Mouse (Mus musculus) frontal cortex, postnatal 36 days (tissue): ENCODE measurements around the gene Gna15.
A peak's percentile ranks its signal among the peaks of the same experiment; 100 is the strongest.

ENCODE experiments used
- DNase-seq, 2 experiments: peaks; one replicate each; pipeline ENCODE4 v3.0.0; 2022; ENCODE audit warnings: low spot score in 2 of 2

Gene Gna15

DNA sequence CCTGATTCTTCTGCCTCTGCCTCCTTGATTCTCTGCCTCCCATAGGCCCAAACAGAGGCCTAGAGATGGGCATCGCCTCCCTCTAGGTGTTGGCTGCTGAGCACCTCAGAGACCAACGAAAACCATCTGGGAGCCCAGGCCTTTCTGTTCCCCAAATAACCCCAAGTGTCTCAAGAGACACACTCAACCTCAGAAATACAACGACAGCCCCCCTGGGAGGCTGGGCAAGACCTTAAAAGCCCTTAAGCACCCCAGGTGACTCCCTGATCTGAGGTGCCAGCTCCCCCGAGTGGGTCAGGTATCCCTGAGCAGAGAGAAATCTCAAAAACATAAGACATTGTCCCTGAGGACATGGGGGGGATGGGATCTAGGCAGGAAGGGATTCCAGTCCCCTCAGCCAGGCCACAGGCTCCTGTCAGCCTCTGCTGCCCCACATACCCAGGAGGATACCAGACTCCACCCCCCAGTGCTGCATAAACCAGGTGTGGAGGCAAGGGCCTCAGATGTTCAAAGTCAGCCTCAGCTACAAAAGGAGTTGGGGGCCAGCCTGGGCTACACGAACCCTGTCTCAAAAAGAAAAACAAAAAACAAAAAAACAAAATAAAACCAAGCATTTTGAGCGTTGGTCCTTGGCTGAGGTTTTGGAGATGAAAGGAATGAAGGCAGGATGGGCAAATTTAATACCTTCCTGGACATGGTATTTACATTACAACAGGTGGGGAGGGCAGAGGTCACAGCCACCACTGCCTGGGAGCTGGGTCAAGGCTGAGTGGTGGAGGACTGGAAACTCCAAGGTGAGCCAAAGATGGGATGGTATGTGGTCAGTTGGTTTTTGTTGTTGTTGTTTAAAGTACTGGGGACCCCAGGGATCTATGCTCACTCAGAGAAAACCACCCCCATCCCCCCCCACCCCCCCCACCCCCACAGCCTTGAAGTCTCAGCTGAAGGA is 30.1 kb upstream of the Gna15 start:
- no peak for DNase-seq

DNA sequence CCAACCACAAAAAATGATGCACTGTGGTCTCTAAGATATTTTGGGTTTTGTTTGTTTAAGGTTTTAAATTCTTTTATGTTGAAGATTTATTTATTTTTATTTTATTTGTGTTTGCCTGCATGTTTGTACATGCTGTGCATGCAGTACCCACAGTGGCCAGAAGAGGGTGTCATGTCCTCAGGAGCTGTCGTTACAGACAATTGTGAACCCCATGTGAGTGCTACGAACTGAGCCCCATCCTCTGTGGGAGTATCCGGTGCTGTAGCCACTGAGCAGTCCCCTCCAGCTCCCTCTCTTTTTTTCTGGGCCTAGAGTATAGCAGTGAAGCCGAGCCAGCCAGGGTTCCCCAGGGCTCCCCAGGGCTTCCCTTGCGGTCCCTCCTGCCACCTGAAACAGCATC is 29.2 kb upstream of the Gna15 start:
- DNase-seq, result no peak

DNA sequence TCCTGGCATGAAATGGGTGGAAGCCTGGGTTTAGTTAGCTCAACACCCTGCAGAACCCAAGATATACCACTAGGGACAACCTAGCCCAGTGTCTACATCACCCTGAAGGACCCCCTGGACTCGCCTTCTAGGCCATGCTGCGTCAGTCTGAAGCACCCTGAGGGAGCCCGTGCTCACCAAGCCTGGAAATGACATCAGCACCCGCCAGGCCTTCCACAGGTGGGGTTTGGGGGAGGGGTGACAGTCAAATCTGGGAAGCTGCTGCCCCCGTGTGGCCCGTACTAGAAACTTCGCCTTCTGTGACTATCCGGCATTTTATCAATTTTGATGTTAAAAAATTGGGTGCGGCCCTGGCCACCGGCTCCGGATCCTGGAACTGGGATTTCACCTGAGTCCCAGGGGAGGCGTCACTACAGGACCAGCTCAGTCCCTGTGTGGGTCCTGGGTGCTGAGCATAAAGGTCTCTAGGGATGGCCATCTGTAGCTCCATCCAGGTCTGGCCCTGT is 27.6 kb upstream of the Gna15 start:
- DNase-seq, result peak; percentile 74 to 83

DNA sequence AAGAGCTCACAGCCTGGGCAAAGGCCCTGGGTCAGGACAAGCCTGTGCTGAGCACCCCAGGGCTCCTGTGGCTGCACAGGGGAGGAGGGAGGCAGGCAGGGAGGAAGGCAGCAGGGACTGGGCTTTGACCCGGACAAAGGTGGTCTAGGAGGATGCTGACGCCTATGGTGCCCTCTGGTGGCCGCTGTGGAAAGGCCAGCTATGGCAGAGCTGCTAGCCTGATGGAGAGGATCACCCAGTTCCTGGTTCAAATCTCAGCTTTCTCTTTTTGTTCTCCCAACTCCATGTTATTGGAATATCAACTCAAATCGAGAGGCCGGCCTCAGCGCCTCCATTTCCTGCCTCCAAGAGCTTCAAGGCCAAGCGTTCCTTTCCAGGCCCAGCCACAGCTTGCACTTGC is 26.2 kb upstream of the Gna15 start:
- no peak for DNase-seq

DNA sequence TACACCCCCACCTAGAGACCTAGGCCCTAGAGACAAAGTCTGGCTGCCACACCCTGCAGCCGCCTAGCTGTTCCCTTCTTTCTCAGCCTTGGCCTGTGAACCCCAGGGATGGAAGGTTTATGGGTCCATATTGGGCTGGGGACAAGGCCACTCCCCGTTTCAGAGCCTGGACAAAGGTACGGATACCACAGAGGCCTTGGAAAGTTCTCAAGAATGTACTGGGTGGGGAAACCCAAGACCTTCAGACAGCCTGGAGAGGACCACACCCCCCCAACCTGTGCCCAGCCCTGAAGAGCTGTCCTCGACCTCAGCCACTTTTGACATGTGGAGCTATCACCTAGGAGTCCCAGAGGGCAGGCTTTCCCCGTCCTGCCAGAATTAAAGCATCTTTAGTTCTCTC is 24.9 kb upstream of the Gna15 start:
- DNase-seq, result no peak

DNA sequence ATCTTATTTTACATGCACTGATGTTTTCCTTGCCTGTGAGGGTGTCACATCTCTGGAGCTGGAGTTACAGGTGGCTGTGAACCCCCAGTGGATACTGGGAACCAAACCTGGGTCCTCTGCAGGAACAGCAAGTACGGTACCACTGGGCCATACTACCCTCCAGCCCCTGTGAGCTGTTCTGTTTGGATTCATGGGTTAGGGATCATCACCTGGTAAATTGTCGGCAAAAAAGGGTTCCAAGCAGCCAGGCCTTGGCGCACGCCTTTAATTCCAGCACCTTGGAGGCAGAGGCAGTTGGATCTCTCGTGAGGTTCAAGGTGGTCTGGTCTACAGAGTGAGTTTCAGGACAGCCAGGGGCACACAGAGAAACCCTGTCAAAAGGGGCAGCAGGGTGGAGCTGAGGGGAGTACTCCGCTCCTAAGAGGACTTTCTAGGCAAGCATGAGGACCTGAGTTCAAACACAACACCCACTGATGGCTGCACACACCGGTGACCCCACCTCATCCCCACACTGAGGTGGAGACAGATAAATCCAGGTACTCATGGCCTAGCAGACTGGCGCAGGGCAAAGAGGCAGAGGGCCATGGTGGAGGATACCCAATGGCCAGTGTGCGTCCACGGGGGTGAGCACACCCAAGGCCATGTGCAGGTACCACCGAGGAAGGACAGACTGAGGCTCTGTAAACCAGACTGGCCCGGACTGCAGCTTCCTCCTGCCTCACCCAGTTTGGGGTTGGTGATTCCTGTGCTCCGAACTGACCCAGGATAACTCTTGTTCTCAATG is 23.0 kb upstream of the Gna15 start:
- DNase-seq, result no peak

DNA sequence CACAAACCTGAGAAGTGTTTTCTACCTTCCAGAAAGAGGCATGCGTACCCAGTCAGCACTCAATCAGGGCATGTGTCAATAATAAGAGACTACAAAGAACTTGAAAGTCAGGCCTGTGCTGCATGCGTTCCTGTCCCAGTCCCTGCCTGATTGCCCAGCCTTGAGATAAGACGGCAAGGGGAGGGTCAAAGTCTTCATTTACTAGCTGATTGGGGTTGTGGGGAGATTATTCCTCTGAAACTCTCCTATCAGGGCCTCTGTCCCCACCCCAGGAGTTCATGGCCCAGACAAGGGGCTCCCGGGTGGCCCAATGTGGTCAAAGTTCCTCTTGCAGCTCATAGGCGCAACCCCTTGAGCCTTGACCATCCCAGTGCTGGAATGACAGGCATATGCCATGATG is 22.3 kb upstream of the Gna15 start:
- DNase-seq, result no peak

DNA sequence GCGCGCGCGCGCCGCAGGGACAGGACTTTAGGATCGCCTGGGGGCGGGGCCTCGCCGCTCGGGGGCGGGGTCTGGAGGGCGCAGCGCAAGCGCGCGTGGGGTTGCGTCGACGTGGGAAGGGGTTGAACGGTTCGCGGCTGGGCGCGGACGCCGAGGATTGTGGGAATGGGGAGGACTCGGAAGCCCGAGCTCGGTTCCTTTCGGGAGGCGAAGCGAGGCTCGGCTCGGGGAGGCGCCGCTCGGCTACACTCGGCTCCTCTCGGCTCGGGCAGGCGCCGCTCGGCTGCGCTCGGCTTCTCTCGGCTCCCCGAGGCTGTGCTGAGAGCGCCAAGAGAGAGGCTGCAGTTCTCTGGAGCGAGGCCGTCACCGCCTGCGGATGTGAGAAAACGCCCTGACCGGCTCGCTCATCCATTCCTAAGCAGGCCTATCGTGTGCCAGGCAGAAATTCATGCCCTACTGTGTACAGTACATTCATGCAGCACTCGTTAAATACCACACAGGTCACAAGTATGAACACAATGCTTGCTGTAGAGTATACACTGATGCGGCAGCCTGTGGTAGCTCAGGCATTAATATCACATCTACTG is 21.2 kb upstream of the Gna15 start, which contains the start of gene Gna11:
Gna11 (minus strand) TSS at position 30 of the 587 bp plus-strand sequence.
- DNase-seq, result peak; percentile 99 to 100

DNA sequence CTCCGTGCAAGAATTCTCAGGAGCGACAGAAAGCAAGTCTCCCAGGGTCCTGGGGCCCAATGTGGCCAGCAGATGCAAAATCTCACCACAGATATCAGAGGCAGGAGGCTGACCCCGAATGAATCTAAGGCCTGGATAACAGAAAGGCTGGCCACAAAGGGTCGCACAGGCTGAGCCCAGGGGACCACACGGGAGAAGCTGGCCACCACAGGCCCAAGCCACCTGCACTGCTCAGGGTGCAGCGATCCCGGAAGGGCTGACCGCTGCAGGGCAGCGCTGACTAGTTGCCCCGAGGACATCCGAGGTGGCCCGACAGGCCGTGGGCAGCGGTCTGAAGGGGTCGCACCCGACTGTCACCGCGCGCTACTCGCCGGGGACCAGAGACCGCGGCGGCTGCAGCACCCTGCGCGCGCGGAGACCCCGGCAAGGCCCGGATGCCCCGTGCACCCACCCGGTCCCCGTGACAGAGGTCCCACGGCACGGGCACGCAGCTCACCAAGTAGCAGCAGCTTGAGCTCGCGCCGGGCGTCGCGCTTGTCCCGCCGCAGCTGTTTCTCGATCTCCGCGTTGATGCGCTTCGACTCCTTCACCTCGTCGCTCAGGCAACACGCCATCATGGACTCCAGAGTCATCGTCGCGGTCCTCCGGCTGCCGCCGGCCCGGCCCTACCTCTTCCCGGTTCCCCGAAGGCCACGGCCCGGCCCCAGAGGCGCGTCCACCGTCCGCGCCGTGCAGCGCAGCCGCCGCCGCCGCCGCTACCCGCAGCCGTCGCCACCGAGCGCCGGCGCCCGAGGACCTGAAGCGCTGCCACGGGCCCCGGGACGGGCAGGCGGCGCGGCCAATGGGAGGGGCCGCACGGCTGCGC is 20.5 kb upstream of the Gna15 start:
- DNase-seq, result no peak

DNA sequence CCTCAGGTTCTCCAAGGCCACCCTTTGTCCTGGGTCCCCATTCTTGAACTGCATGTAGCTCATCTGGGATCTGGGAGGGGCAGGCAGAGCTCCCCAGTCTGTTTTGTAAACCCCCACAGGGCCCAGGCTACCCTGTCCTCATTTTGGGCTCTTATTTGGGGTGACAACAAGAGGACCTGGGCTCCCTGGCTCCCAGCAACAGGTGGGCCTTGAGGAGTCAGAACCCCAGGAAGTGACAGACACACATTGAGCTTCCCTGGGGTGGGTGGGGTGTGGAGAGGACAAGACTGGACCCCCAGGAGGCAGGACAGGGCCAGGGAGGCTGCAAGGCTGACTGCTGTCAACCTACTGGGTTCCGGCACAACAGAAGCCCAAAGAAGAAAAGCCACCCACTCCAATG is 19.6 kb upstream of the Gna15 start:
- no peak for DNase-seq

DNA sequence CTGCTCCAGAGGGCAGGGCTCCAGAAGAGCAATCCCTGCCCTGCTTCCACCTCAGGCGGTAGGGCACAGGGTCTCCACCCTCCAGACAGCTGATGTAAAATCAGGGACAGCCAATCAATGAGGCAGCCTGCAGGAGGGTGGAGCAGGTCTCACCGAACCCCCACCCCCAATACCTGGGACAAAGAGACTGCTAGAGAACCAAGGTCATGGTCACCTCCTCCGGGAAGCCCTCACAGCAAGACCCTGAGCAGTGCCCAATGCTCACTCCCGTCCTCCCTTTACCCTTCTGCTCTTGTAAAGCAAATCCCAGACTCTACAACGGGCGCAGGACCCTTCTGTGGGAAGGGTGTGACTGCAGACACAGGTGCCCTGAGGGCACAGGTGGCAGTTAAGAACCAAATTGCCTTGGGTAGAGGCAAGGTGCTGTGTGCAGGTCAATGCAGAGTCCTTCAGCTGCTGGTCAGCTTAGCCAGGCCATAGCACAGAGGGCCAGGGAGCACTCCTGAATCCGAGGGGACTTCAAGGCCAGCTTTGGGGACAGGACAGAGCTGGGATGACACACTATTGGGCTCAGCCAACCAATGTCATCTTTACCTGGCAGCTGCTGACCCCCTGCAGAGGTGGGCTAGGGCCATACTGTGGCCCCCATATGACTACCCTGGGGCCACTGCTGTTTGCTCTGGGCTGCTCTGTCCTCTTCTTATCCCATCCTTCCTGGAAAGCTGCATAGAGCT is 18.9 kb upstream of the Gna15 start:
- DNase-seq, result no peak

DNA sequence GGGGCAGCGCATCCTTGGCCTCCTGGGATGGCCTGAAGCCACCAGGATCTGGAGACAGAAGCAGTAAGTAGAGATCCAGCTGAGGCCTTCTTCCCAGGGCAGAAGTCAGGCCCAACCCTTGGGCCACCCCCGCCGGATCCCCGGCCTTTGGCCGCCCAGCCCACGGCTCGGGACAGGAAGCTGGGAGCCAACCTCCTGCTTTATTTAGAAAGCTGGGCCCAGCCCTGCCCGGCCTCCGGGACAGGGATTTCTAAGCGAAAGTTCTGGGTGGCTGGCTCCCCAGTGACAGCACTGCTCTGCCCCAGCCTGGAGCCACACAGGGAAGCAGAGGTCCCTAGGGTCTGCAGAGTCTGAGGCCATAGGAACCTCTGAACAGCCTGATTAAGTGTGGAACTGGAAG is 17.8 kb upstream of the Gna15 start:
- DNase-seq, result no peak

DNA sequence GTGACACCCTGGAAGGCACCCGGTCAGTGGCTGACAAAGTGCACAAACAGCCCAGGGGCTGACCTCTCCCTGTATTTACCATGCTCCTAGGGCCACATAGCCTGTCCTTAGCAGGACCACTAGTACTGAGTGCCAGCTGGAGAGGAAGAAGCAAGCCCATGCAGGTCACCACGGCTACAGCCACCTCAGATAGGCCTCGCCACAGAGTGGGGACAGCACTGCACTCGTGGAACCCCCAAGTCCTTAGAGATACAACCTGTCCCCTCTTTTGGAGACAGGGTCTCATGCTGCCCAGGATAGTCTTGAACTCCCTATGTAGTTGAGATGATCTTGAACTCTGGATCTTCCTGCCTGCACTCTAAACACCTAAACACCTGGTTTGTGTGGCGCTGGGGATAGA is 17.3 kb upstream of the Gna15 start:
- DNase-seq, result no peak

DNA sequence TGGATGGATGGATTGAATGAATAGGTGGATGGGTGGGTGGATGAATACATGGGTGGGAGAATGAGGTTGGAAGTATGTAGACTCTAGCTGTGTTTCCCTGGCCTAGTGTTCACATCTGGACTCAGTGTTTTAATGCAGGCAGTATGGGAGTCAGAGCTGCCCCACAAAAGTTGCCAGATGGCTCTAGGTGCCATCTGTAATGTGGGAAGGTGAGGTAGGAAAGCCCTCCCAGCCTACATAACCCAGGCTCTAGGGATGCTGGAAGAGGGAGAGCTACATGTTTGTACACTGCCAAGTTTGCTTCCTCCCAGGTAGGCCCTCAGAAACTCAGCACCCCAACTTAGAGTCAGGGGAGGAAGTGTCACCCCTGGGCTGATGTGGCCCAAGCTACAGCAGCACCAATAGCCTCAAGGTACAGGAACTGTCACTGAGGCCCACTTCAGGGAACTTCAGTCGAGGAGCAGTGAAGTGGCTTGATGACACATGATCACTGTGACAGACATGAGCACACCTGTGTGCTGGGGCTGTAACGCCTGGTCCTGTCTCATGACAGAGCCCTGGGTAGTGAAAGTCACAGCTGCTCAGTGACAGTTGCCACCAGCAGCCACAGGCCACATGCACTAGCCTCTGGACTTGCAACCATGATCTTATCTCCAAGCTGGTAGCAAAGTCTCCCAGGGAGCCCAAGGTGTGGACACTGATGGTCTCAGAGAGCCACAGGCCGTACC is 14.5 kb upstream of the Gna15 start:
- DNase-seq, result peak in 1 of 2 experiments; percentile 36

DNA sequence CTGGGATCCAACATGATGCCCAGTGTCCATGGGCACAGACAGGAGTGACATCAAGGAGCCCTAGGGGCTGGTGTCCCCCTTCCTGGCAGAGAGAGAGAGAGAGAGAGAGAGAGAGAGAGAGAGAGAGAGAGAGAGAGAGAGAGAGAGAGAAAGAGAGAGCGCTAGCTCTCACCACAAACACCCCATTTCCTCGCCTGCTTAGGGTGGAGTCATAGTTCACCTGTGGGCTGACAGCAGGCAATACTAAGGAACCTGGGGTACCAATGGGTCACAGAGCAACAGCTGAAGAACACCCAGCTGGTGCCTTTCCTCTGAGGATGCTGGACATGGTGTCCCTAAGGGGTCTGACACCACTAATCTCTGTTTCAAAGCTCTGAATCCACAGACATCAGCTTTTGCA is 13.4 kb upstream of the Gna15 start:
- no peak for DNase-seq

DNA sequence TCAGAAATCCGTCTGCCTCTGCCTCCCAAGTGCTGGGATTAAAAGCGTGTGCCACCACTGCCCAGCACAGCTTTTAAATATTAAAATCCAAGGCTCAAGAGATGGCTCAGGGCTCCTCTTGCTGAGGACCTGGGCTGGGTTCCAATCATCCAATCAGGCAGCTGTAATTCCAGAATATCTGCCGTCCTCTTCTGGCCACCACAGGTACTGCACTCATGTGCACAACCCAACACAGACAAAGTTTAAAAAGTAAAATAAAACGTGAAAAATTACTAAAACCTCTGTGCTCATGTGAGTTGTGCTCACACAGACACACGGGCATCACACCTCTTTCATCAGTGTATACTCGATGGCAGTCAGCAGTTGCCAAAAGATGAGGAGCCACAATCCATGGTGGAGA is 12.7 kb upstream of the Gna15 start:
- DNase-seq, result no peak

DNA sequence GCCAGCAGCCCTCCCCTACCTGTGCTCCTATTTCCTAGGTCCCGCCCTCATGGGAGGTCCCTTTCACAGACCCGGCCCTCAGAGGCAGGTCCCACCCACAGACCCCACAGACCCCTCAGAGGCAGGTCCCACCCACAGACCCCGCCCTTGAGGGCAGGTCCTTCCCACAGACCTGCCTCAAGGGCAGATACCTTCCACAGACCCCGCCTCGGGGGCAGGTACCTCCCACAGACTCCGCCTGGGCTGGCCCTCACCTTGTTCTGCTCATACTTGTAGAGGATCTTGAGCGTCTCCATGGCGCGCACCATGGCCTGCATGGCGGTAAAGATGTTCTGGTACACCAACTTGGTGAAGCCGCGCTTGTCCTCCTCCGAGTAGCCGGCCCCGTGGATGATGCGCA is 10.8 kb upstream of the Gna15 start:
- no peak for DNase-seq

DNA sequence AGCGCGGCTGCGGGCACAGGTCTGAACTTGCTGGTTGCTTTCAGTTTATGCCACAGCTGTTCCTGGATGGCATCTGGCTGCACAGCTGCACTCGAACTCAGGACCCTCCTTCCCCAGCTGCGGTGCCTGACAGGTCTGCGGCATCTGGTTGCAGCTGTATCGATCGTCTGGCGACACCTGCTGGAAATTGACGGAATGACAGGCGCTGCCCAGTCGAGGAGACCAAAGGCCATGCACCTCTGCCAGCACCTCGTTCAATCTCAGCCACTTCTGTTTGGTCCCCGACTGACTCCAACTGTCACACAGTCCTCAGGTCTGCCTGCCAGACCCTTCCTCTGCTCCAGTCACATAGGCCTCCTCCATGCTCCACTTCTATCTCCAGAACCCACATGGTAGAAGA is 2.8 kb upstream of the Gna15 start:
- peak; percentile 72 to 73 for DNase-seq

DNA sequence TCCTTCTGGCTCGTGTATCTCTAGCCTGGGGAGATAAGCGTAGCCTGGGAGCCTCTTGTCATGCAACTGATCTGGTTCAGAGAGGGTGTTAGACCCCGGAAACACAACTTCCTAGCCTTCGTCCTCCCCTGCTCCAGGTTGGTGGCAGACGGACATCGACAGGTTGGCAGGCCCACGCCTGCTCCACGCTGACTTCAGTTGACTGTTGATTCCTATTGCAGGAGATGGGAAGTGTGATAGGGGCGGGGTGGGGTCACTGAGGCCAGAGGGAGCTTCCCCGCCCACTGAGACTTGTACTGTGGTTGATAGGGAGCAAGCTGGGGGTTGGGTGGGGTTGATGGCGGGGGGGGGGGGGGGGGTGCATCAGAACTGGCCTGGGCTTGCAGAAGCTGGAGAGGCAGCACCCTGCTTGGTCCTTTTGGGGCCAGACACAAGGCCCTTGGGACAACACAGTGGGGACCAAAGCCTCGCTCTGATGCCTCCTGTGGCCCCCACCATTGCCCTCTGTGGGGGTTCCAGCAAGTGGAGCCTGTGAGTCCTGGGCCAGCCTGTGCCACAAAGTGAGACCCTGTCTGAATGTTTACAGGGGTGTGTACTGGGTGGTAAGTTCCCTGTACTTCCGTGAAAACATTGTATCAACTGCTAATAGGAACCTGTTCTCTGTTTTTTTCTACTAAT is 1.1 kb upstream of the Gna15 start:
- no peak for DNase-seq
